Mouse (Mus musculus): ENCODE results near the gene RPS10-NUDT3. TPM values are rescaled to one million over a fixed set of nuclear protein-coding genes. Genes with fewer than 3 reads are reported as not detected.
A peak's percentile ranks its signal among the peaks of the same experiment; 100 is the strongest.

Gene RPS10-NUDT3
- polyA plus RNA-seq, 1 experiment, result not detected

DNA sequence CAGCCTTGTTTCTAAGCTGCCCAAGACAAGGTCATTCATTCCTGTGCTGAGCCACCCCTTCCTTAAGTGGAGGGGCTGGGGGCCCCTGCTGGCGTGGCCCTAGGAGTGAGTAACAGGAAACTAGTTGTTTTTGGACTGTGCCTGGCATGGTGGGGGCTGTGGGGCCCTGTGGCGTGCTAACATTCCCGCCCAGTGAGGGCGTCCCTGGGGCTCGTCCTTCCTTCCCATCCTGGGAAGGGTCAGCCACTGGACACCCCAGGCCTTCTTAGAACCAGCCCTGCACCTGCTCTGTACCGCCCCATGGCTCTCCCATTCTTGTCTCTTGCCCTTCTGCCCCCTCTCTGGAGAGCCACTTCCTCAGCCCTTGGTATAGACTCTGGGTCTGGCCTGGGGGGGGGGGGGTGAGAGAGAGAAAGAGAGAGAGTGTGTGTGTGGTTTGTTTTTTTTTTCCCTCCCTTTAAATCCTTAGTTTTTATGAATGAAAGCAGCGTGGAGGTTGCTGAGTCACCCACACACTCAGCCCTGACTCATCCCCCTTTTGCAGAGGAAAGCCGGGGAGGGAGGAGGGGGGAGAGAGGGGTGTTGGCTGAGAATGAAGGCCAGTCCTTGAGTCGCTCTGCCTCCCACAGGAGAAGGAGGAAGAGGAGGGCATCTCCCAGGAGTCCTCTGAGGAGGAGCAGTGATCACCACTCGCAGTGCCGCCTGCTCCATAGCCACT is 73.1 kb downstream of the RPS10-NUDT3 start:
- WGBS, result 44% methylated on average over 11 of the region's 11 CpGs
- Histone ChIP-seq H3K27ac (ENCODE audit: control insufficient read depth, insufficient read depth, low read depth, low read length, poor library complexity) (peak overlapping the region; percentile 14; the same call in 1 of the 2 replicates), H3K4me1 (ENCODE audit: control insufficient read depth, insufficient read depth, low read length) (peaks cover 8% of the 10 kb centered on the region), H3K4me3 (replicated peaks; ENCODE audit: control insufficient read depth, low read depth, low read length) (no peak overlapping the region)
- no peak for TF ChIP-seq POLR2A (IDR thresholded peaks at IDR 0.05; ENCODE audit: borderline replicate concordance, control insufficient read depth, low read depth, low read length)
- no peak for TF ChIP-seq CTCF (IDR thresholded peaks at IDR 0.05; ENCODE audit: control insufficient read depth, insufficient read depth, low read length)

DNA sequence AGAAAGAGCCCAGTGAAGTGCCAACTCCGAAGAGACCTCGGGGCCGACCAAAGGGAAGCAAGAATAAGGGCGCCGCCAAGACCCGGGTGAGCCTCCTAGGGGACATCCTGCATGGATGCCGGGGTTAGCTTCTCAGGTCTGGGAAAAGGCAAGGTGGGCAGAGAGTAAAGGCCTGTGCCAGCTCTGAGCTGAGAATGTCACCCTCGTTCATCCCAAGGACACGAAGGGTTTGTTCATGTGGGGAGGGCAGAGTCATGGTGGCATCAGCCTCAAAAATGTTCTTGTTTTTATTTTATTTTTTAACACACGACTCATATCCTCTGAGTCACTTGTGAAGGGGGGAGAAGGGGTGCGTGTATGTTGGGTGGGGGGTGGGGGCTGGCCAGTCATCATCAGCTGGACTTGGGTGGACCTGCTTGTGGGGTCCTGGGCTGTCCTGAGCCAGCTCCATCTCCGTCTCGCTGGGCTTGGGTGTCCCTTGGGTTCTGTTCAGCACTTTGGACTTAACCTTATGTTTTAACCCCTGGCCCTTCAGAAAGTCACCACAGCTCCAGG is 74.0 kb downstream of the RPS10-NUDT3 start:
- 78% methylated on average over 13 of the region's 13 CpGs for WGBS
- no peak overlapping the region for H3K4me3 ChIP-seq (replicated peaks; ENCODE audit: control insufficient read depth, low read depth, low read length)
- no peak overlapping the region for H3K27ac ChIP-seq (ENCODE audit: control insufficient read depth, insufficient read depth, low read depth, low read length, poor library complexity)
- TF ChIP-seq CTCF (IDR thresholded peaks at IDR 0.05; ENCODE audit: control insufficient read depth, insufficient read depth, low read length) (no peak), POLR2A (IDR thresholded peaks at IDR 0.05; ENCODE audit: borderline replicate concordance, control insufficient read depth, low read depth, low read length) (no peak)
- peaks cover 7% of the 10 kb centered on the region for H3K4me1 ChIP-seq (ENCODE audit: control insufficient read depth, insufficient read depth, low read length)

DNA sequence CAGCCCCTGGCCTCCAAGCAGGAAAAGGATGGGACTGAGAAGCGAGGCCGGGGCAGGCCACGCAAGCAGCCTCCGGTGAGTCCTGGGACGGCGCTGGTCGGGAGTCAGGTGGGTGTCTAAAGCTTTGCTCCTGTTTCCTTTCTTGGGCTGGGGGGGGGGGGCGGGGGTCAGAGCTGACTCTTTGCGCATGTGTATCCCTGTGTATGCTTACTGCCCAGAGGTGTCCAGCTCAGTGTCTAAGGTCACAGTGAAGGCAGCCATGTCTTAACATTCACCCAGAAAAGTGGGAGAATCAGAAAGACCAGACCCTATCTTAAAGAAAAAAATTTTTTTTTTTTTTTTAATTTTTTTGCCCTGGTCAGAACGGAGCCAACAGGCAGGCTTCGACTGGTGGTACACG is 75.4 kb downstream of the RPS10-NUDT3 start:
- peaks cover 7% of the 10 kb centered on the region for H3K4me1 ChIP-seq (ENCODE audit: control insufficient read depth, insufficient read depth, low read length)
- 79% methylated on average over 12 of the region's 12 CpGs for WGBS
- no peak overlapping the region for H3K4me3 ChIP-seq (replicated peaks; ENCODE audit: control insufficient read depth, low read depth, low read length)
- H3K27ac ChIP-seq (ENCODE audit: control insufficient read depth, insufficient read depth, low read depth, low read length, poor library complexity), result no peak overlapping the region
- TF ChIP-seq POLR2A (IDR thresholded peaks at IDR 0.05; ENCODE audit: borderline replicate concordance, control insufficient read depth, low read depth, low read length) (no peak), CTCF (IDR thresholded peaks at IDR 0.05; ENCODE audit: control insufficient read depth, insufficient read depth, low read length) (no peak)

DNA sequence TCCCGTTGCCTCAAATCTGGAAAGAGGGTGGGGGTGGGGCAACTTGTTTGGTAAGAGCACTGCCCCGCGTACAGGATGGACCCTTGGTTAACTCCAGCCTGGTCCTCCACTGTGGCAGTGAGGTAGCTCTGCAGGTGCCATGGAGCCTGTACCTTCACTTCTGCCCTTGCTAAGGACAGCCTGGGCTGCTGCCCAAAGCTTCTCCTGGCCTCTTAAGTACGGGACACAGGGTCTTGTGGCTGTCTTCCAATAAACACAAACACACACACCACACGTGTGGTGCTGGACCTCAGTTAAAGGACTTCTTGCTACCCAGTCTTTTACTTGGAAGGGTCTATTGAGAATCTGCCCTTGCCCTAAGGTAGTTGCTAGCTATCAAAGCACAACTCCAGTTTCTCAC is 76.2 kb downstream of the RPS10-NUDT3 start:
- Histone ChIP-seq H3K4me3 (replicated peaks; ENCODE audit: control insufficient read depth, low read depth, low read length) (peak overlapping the region; percentile 25), H3K4me1 (ENCODE audit: control insufficient read depth, insufficient read depth, low read length) (peaks cover 7% of the 10 kb centered on the region), H3K27ac (ENCODE audit: control insufficient read depth, insufficient read depth, low read depth, low read length, poor library complexity) (no peak overlapping the region)
- no peak for TF ChIP-seq POLR2A (IDR thresholded peaks at IDR 0.05; ENCODE audit: borderline replicate concordance, control insufficient read depth, low read depth, low read length)
- TF ChIP-seq CTCF (IDR thresholded peaks at IDR 0.05; ENCODE audit: control insufficient read depth, insufficient read depth, low read length), result no peak
- WGBS, result 13% methylated on average over 5 of the region's 5 CpGs

DNA sequence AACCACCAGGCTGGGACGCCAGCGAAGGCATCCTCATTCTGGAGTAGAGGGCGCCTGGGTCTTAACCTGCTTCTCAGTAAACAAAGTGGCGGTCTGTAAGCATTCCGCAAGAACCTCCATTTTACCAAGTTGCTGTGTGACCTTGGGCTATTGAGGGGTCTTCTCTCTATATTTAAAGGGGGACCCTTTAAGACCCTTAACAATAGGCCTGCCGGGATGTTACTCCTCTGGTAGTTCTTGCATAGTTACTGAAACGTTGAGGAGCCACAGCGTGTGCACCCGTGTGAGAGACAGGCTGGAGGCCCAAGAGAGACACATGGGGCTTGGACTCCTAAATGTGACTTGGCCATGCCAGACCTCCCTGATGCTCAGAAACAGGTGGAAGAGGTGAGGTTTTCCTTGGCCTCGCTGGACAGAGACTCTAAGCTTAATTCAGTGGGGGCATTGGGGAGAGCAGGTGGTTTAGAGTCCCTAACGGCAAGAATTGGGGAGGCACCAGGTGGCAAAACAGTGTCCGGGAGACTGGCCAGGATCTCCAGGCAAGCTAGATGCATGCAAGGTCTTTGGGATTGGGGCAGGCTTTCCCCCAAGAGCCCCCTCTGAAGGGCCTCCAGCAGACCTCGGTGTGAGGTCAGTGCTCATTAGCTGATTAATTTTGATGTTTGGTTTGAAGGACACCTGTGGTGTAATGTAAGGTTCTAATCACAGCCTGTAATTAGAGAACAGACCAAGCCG is 76.9 kb downstream of the RPS10-NUDT3 start:
- 4% methylated on average over 14 of the region's 14 CpGs for WGBS
- no peak for TF ChIP-seq POLR2A (IDR thresholded peaks at IDR 0.05; ENCODE audit: borderline replicate concordance, control insufficient read depth, low read depth, low read length)
- no peak for TF ChIP-seq CTCF (IDR thresholded peaks at IDR 0.05; ENCODE audit: control insufficient read depth, insufficient read depth, low read length)
- peaks cover 8% of the 10 kb centered on the region for H3K4me1 ChIP-seq (ENCODE audit: control insufficient read depth, insufficient read depth, low read length)
- H3K27ac ChIP-seq (ENCODE audit: control insufficient read depth, insufficient read depth, low read depth, low read length, poor library complexity), result peak overlapping the region; percentile 99
- peak overlapping the region; percentile 93 for H3K4me3 ChIP-seq (replicated peaks; ENCODE audit: control insufficient read depth, low read depth, low read length)

DNA sequence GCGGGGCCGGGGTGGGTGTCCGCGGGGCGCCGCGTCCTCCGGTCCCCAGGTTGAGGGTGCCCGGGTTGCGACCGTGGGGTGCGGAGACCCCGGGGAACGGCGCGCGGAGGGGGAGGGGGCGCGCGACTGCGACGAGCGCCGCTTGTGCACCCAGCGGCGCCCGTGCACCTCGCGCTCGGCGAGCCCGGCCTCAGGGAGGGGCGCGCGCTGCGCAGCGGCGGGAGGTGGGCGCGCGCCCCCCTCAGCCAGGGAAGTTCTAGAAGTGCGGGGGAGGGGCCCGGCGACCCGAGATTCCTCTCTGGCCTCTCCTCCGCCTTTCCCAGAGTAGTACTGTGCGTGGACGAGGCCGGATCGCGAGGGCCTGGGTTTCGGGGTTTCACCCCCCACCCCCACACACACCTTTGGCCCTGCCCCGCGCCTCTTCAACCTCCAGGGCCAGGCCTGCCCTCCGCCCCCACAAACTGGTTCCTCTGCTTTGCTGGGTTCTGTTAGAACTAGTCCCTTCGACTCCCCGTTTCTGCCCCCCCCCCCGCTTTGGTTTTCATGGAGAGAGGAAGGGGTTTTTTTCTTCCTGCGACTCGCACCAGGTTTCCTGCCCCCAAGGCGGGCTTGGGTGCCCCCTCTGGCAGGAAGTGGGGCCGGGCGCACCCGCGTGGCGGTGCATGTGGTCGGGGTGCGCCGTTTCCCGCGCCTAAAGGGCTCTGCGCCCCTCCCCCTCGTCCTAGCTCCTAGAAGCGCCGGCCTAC is 77.7 kb downstream of the RPS10-NUDT3 start:
- H3K27ac ChIP-seq (ENCODE audit: control insufficient read depth, insufficient read depth, low read depth, low read length, poor library complexity), result peak overlapping the region; percentile 99
- peaks cover 12% of the 10 kb centered on the region for H3K4me1 ChIP-seq (ENCODE audit: control insufficient read depth, insufficient read depth, low read length)
- under 1% methylated on average over 75 of the region's 75 CpGs for WGBS
- H3K4me3 ChIP-seq (replicated peaks; ENCODE audit: control insufficient read depth, low read depth, low read length), result peak overlapping the region; percentile 93
- no peak for TF ChIP-seq POLR2A (IDR thresholded peaks at IDR 0.05; ENCODE audit: borderline replicate concordance, control insufficient read depth, low read depth, low read length)
- no peak; the same call in 1 of the 2 replicates for TF ChIP-seq CTCF (IDR thresholded peaks at IDR 0.05; ENCODE audit: control insufficient read depth, insufficient read depth, low read length)

DNA sequence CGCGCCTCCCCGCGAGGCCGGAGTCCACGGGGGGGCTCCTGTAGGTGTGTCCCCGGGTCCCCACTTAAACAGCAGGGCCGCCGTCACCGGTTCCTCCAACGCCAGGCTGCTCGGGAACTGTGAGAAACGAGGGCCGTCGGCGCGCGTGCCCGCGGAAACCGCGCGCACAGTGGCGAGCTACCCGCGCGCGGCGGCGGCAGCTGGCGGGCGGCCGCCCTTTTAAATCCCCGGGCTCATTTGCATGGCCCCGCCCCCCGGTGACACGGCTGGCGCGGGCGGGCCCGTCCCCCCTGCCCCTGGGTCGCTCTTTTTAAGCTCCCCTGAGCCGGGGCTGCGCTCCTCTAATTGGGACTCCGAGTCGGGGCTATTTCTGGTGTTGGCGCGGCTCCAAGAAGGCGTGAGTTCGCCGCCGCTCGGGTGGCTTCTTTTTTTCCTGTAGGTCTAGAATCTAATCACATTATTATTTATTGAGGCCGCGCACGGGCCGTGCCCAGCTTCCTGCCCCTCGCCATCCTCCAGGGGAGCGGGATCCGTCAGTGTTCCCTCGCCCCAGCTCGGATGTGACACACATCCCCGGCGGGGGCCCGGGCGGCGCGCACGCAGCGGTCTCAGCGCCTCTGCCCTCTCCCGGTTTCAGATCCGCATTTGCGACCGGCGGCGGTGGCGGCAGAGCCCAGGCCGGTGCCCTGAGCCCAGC is 78.6 kb downstream of the RPS10-NUDT3 start, which contains the start of gene Hmga1:
Hmga1 (plus strand) TSS at position 183 of the 697 bp plus-strand sequence.
- Histone ChIP-seq H3K4me1 (ENCODE audit: control insufficient read depth, insufficient read depth, low read length) (peaks cover 15% of the 10 kb centered on the region), H3K27ac (ENCODE audit: control insufficient read depth, insufficient read depth, low read depth, low read length, poor library complexity) (peak within 1 kb of the TSS; percentile 99), H3K4me3 (replicated peaks; ENCODE audit: control insufficient read depth, low read depth, low read length) (peak within 1 kb of the TSS; percentile 93)
- under 1% methylated on average over 79 of the region's 79 CpGs for WGBS
- TF ChIP-seq POLR2A (IDR thresholded peaks at IDR 0.05; ENCODE audit: borderline replicate concordance, control insufficient read depth, low read depth, low read length) (peak; percentile 97), CTCF (IDR thresholded peaks at IDR 0.05; ENCODE audit: control insufficient read depth, insufficient read depth, low read length) (no peak)
